Comparison of ENCODE assay signal across 1 mouse cellular context in genomic region chr2:163411344-163411743, GRCm38 (mm10). TPM values are rescaled to one million over a fixed set of nuclear protein-coding genes. Genes with fewer than 3 reads are reported as not detected.
"Had no signal": no experiment of that assay in that cellular context is flagged by ENCODE, and none has a peak within 500 bp of the region (broad histone marks: within the 10 kb centered on the region; RNA-seq: fewer than 3 reads in every experiment).

No protein-coding gene starts in this region.

RNA-seq across cellular contexts. Expression of gene Jph2, which starts 13.6 kb away (rescaled TPM):
- total RNA-seq: neutrophil, adult 5-6 weeks had no signal

RNA-seq across cellular contexts. Expression of gene Gdap1l1, which starts 26.9 kb away (rescaled TPM):
- total RNA-seq: neutrophil, adult 5-6 weeks had no signal
